Mouse (Mus musculus): ENCODE measurements around the gene Mtif3. TPM values are rescaled to one million over a fixed set of nuclear protein-coding genes. Genes with fewer than 3 reads are reported as not detected.

Gene Mtif3
- 24.8 and 25.0 TPM in 2 replicates for polyA plus RNA-seq (2015; fragmentation: Nextera tagmentation; extraction: Ambion mirVana)

GRCm38 (mm10) chr5:146963118-146963936 is at the start of gene Mtif3:
Mtif3 (minus strand) TSS chr5:146963800.
- H3K36me3 ChIP-seq, result peaks cover 23% of the 10 kb centered on the region
- peak within 1 kb of the TSS; percentile 75 for H3K27ac ChIP-seq
- ATAC-seq (replicated peaks; ENCODE audit: low FRiP score), result peak; percentile 85
- peak within 1 kb of the TSS; percentile 85 for H3K9ac ChIP-seq
- no peaks in the 10 kb centered on the region for H3K9me3 ChIP-seq (replicated peaks)
- peaks cover 10% of the 10 kb centered on the region for H3K4me1 ChIP-seq
- H3K4me3 ChIP-seq (replicated peaks), result peak within 1 kb of the TSS; percentile 98
- 2% methylated on average over 46 of the region's 46 CpGs for WGBS
- peak within 1 kb of the TSS; percentile 68 for H3K4me2 ChIP-seq
- no peaks in the 10 kb centered on the region for H3K27me3 ChIP-seq

GRCm38 (mm10) chr5:147011333-147011732 is 47.7 kb upstream of the Mtif3 start:
- H3K27ac ChIP-seq, result no peak overlapping the region
- no peaks in the 10 kb centered on the region for H3K27me3 ChIP-seq
- WGBS, result 88% methylated on average over 10 of the region's 10 CpGs
- H3K36me3 ChIP-seq, result 0 out of 2 replicates have a peak, but pooled peaks cover 2% of the 10 kb centered on the region
- no peak for ATAC-seq (replicated peaks; ENCODE audit: low FRiP score)
- no peak overlapping the region for H3K4me2 ChIP-seq
- no peaks in the 10 kb centered on the region for H3K9me3 ChIP-seq (replicated peaks)
- H3K9ac ChIP-seq, result no peak overlapping the region
- H3K4me3 ChIP-seq (replicated peaks), result no peak overlapping the region
- peaks cover 10% of the 10 kb centered on the region for H3K4me1 ChIP-seq

DNA sequence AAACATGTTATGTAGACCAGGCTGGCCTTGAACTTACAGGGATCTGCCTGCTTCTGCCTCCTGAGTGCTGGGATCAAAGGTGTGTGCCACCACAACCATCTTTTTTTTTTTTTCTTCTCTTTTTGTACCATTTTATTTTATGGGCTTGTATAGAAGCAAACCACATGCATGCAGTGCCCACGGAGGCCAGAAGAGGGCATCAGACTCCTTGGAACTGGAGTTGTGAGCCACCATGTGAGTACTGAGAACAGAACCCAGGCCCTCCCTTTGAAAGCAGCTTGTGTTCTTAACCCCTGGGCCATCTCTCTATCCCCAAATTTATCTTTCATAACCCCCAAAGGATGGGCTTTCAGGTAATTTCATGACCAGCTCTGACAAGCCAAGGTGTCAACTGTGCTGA is 39.7 kb upstream of the Mtif3 start:
- ATAC-seq (replicated peaks; ENCODE audit: low FRiP score), result no peak
- H3K4me2 ChIP-seq, result no peak overlapping the region
- no peaks in the 10 kb centered on the region for H3K36me3 ChIP-seq

DNA sequence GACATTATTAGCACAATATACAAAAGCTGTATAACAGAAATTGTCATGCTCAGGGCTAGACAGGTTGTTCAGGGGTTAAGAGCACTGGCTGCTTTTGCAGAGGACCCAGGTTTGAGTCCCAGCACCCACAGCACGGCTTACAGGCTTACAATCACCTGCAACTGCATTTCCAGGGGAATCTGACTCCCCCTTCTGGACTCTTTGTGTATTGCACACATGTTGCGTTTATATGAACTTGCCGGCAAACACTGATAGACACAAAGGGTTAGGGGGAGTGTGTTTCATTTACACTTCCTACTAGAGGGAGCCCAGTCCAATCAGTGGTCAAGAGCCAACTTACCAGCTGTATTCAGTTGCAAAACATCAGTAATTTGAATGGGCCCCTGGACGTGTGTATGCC is 37.7 kb upstream of the Mtif3 start:
- Histone ChIP-seq H3K9me3 (replicated peaks) (0 out of 2 replicates have a peak, but pooled peaks cover 2% of the 10 kb centered on the region), H3K4me1 (no peaks in the 10 kb centered on the region), H3K4me3 (replicated peaks) (no peak overlapping the region), H3K4me2 (no peak overlapping the region), H3K36me3 (no peaks in the 10 kb centered on the region), H3K27ac (no peak overlapping the region), H3K27me3 (no peaks in the 10 kb centered on the region), H3K9ac (no peak overlapping the region)
- 83% methylated on average over 4 of the region's 4 CpGs for WGBS
- no peak for ATAC-seq (replicated peaks; ENCODE audit: low FRiP score)

More for the DNA sequence above, 39.7 kb upstream of the Mtif3 start:
- Histone ChIP-seq H3K9me3 (replicated peaks) (0 out of 2 replicates have a peak, but pooled peaks cover 2% of the 10 kb centered on the region), H3K27ac (no peak overlapping the region), H3K4me3 (replicated peaks) (no peak overlapping the region), H3K9ac (no peak overlapping the region), H3K27me3 (no peaks in the 10 kb centered on the region), H3K4me1 (no peaks in the 10 kb centered on the region)
- 63% methylated on average over 1 of the region's 1 CpGs for WGBS

GRCm38 (mm10) chr5:146998802-146999201 is 35.2 kb upstream of the Mtif3 start:
- H3K9ac ChIP-seq, result no peak overlapping the region
- H3K27me3 ChIP-seq, result no peaks in the 10 kb centered on the region
- ATAC-seq (replicated peaks; ENCODE audit: low FRiP score), result no peak
- no peak overlapping the region for H3K4me3 ChIP-seq (replicated peaks)
- 0 out of 2 replicates have a peak, but pooled peaks cover 2% of the 10 kb centered on the region for H3K9me3 ChIP-seq (replicated peaks)
- no peak overlapping the region for H3K4me2 ChIP-seq
- 93% methylated on average over 12 of the region's 12 CpGs for WGBS
- H3K36me3 ChIP-seq, result no peaks in the 10 kb centered on the region
- no peak overlapping the region for H3K27ac ChIP-seq
- no peaks in the 10 kb centered on the region for H3K4me1 ChIP-seq

- H3K27me3 ChIP-seq, result no peaks in the 10 kb centered on the region
- H3K4me3 ChIP-seq (replicated peaks), result no peak overlapping the region
- 0 out of 2 replicates have a peak, but pooled peaks cover 2% of the 10 kb centered on the region for H3K9me3 ChIP-seq (replicated peaks)
- 84% methylated on average over 7 of the region's 7 CpGs for WGBS
- H3K27ac ChIP-seq, result no peak overlapping the region
- ATAC-seq (replicated peaks; ENCODE audit: low FRiP score), result no peak
- H3K9ac ChIP-seq, result no peak overlapping the region
- H3K4me1 ChIP-seq, result no peaks in the 10 kb centered on the region
- no peak overlapping the region for H3K4me2 ChIP-seq
- H3K36me3 ChIP-seq, result no peaks in the 10 kb centered on the region
These were observed 33.2 kb upstream of the Mtif3 start for GRCm38 (mm10) chr5:146996812-146997211.

- 57% methylated on average over 6 of the region's 6 CpGs for WGBS
- no peak overlapping the region for H3K27ac ChIP-seq
- no peaks in the 10 kb centered on the region for H3K4me1 ChIP-seq
- H3K4me2 ChIP-seq, result no peak overlapping the region
- H3K9me3 ChIP-seq (replicated peaks), result no peaks in the 10 kb centered on the region
- H3K36me3 ChIP-seq, result no peaks in the 10 kb centered on the region
- ATAC-seq (replicated peaks; ENCODE audit: low FRiP score), result no peak
- no peak overlapping the region for H3K4me3 ChIP-seq (replicated peaks)
- H3K9ac ChIP-seq, result no peak overlapping the region
- no peaks in the 10 kb centered on the region for H3K27me3 ChIP-seq
These were observed 31.4 kb upstream of the Mtif3 start for GRCm38 (mm10) chr5:146994973-146995372.

DNA sequence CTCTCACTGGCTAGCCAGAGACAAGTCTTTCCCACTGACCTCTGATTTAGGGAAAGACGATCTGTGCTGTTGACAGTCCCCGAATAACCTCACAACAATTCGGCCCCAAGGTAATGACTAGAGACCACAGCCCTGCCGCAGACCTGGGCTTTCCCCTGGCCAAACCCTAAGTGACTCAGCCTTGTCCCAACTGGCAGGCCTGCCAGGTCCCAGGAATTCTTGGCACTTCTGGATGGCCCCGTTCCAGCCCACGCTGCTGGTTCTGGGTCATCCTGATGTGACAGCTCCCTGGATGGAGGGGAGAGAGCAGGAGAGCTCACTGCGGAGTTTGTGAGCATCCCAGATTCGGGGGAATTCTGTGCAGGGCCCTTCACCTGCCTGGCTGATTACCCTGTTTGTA is 29.9 kb upstream of the Mtif3 start:
- H3K36me3 ChIP-seq, result no peaks in the 10 kb centered on the region
- 58% methylated on average over 8 of the region's 8 CpGs for WGBS
- ATAC-seq (replicated peaks; ENCODE audit: low FRiP score), result no peak

DNA sequence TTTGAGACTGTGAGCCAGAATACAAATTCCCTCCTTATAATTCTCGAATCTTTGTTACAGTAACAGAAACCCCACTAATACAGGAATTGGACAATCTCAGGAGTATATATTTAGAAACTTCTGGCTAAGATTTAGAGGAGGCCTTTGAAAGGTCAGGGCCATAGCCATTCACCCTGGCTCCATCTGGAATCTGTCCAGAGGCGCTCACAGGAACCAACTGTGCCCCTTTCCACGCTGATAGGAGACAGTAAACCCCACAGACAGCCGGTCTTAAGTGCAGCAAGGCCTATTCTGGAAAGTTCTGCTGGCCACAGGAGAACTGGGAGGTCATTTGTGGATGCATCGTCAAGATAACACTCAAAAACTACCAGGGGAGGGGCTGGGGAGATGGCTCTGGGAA is 25.5 kb upstream of the Mtif3 start:
- no peak overlapping the region for H3K4me2 ChIP-seq
- ATAC-seq (replicated peaks; ENCODE audit: low FRiP score), result no peak
- no peaks in the 10 kb centered on the region for H3K36me3 ChIP-seq
- no peaks in the 10 kb centered on the region for H3K9me3 ChIP-seq (replicated peaks)
- 51% methylated on average over 5 of the region's 5 CpGs for WGBS
- no peak overlapping the region for H3K9ac ChIP-seq
- H3K4me1 ChIP-seq, result no peaks in the 10 kb centered on the region
- H3K27ac ChIP-seq, result no peak overlapping the region
- no peak overlapping the region for H3K4me3 ChIP-seq (replicated peaks)
- H3K27me3 ChIP-seq, result peaks cover 24% of the 10 kb centered on the region

More for the DNA sequence above, 29.9 kb upstream of the Mtif3 start:
- no peaks in the 10 kb centered on the region for H3K9me3 ChIP-seq (replicated peaks)
- no peak overlapping the region for H3K9ac ChIP-seq
- H3K4me3 ChIP-seq (replicated peaks), result no peak overlapping the region
- no peak overlapping the region for H3K4me2 ChIP-seq
- no peaks in the 10 kb centered on the region for H3K27me3 ChIP-seq
- H3K4me1 ChIP-seq, result no peaks in the 10 kb centered on the region
- no peak overlapping the region for H3K27ac ChIP-seq

GRCm38 (mm10) chr5:146987588-146987987 is 24.0 kb upstream of the Mtif3 start:
- no peak overlapping the region for H3K4me3 ChIP-seq (replicated peaks)
- WGBS, result 91% methylated on average over 10 of the region's 10 CpGs
- peaks cover 36% of the 10 kb centered on the region for H3K27me3 ChIP-seq
- H3K4me1 ChIP-seq, result no peaks in the 10 kb centered on the region
- H3K9ac ChIP-seq, result no peak overlapping the region
- H3K36me3 ChIP-seq, result no peaks in the 10 kb centered on the region
- ATAC-seq (replicated peaks; ENCODE audit: low FRiP score), result no peak
- H3K9me3 ChIP-seq (replicated peaks), result no peaks in the 10 kb centered on the region
- no peak overlapping the region for H3K4me2 ChIP-seq
- H3K27ac ChIP-seq, result no peak overlapping the region

- Histone ChIP-seq H3K9ac (no peak overlapping the region), H3K9me3 (replicated peaks) (no peaks in the 10 kb centered on the region), H3K4me2 (peak overlapping the region; percentile 31), H3K36me3 (no peaks in the 10 kb centered on the region), H3K27me3 (peaks cover 41% of the 10 kb centered on the region), H3K4me1 (no peaks in the 10 kb centered on the region), H3K27ac (no peak overlapping the region), H3K4me3 (replicated peaks) (no peak overlapping the region)
- ATAC-seq (replicated peaks; ENCODE audit: low FRiP score), result no peak
- 65% methylated on average over 21 of the region's 21 CpGs for WGBS
These were observed 22.3 kb upstream of the Mtif3 start for GRCm38 (mm10) chr5:146985725-146986433.

- ATAC-seq (replicated peaks; ENCODE audit: low FRiP score), result no peak; the same call in 1 of the 2 replicates
- 8% methylated on average over 8 of the region's 8 CpGs for WGBS
- no peaks in the 10 kb centered on the region for H3K36me3 ChIP-seq
- no peak overlapping the region for H3K4me3 ChIP-seq (replicated peaks)
- H3K27me3 ChIP-seq, result peaks cover 41% of the 10 kb centered on the region
- H3K4me1 ChIP-seq, result no peaks in the 10 kb centered on the region
- H3K4me2 ChIP-seq, result no peak overlapping the region
- H3K9ac ChIP-seq, result no peak overlapping the region
- no peak overlapping the region for H3K27ac ChIP-seq
- H3K9me3 ChIP-seq (replicated peaks), result no peaks in the 10 kb centered on the region
These were observed 19.6 kb upstream of the Mtif3 start for GRCm38 (mm10) chr5:146983216-146983615.
